Mouse (Mus musculus) frontal cortex, postnatal 36 days (tissue): Measurements from ENCODE around the gene Gm379.

Experiments
- DNase-seq, 2 experiments: peaks; one replicate each; pipeline ENCODE4 v3.0.0; 2022; ENCODE audit warnings: low spot score in 2 of 2

The Gm379 gene

DNA sequence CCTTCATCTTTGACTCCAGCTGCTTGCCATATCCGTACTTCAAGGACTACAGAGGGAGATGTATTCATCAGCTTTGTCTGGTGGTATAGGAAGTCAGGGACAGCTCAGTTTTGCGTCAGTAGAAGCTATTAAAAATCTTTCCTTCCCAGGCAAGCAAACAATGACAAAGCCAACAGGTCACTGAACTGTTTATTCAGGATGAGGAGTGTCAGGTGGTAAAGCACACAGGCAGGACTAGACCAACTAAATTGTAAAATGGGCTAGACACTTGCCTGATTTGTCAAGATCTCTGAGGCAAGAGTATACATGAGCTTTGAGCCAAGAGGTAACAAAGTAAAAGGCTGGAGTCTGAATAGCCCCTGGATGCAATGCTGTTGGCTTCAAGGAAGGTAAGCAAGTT is at the start of gene Gm379:
Gene Gm379 (minus strand): TSS at position 7 of the 400 bp plus-strand sequence.
- DNase-seq, result no peak

DNA sequence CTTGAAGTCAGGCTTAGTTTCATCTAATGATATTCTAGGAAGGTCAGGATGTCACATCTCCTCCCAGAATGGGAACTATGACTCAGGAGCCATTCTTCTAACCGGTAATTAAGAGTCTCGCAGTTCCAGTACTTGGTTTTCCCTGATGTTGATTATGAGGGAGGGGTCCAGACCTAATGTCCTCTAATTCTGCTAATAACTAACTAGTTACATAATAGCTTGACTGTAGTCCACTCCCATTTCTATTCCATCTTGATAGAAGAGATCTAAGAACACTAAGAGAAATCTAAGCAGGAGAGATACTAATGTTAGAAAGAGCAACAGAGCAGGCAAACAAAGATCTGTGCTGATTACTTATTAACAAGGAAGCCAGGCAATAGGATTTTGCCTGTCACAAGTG is 39.6 kb upstream of the Gm379 start:
- DNase-seq, result no peak

DNA sequence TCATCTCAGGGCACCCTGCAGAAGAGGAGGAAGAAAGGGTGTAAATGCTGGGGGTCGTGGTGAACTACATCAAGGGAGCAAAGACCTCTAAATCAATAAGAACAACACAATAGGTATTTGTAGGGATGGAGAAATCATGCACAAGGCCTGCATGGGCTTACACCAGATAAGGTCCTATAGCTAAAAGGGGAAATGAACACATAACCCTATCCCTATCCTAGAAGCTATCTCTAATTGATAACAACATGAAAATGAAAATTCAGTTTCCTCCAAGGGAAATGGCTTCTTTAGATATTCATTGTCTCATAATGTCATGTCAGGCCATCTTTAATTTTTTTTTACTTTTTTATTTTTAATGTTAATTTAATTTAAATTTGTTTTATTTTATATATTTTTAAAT is 4.2 kb upstream of the Gm379 start:
- DNase-seq, result no peak

DNA sequence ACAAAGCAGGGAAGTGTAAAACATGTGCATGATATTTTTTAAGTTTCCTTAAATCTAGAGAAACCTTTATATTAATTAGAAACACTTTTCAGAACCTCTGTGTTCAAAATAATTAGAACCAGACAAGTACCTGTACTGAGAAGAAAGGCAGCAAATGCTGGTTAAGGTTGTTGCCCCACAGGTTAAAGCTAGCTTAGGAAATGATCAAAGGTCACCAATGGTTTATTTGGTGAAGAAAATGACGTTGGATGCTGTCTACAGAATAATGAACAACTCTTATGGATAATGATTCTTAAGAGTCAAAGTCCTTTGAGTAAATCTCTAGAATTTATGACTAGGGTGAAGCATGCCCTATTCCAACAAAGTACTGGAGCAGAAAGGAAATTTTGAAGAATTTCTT is 42.7 kb downstream of the Gm379 start:
- DNase-seq, result no peak

DNA sequence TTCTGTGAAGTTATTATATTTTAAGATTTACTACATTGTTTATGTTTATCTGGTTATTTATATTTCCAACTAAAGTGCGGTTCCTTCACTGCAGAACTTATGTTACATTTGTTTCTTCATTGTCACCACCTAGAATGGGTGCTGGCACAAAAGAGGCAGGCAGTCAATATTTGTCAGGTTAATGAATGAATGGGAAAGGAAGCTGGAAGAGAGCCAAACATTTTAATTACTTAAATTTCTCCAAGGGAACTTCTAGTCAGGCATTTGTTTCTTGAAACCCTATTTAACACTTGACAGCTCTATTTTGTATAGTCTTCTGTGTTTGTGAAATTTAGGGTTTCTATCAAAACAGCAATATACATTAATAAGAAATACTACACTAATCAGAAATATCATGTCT is 43.8 kb downstream of the Gm379 start:
- no peak for DNase-seq
